18 mouse cellular contexts compared by ENCODE assay signal in genomic region chr7:41616241-41616640, GRCm38 (mm10). TPM values are rescaled to one million over a fixed set of nuclear protein-coding genes. Genes with fewer than 3 reads are reported as not detected.
"Had no signal": no experiment of that assay in that cellular context is flagged by ENCODE, and none has a peak within 500 bp of the region (broad histone marks: within the 10 kb centered on the region; RNA-seq: fewer than 3 reads in every experiment).

No protein-coding gene starts in this region.

RNA-seq across cellular contexts. Expression of gene Gm6871, which starts 42.8 kb away (rescaled TPM):
- polyA plus RNA-seq: heart, embryonic 12.5 days; heart, embryonic 13.5 days; heart, embryonic 14.5 days; heart, embryonic 15.5 days; heart, embryonic 16.5 days; heart, postnatal 0 days; hindbrain, embryonic 10.5 days; hindbrain, embryonic 11.5 days; hindbrain, embryonic 12.5 days; hindbrain, embryonic 13.5 days; hindbrain, embryonic 14.5 days; hindbrain, embryonic 16.5 days; hindbrain, postnatal 0 days; intestine, embryonic 14.5 days; intestine, embryonic 15.5 days; kidney, adult 2 months; kidney, embryonic 14.5 days; large intestine, adult 2 months had no signal
